Mouse (Mus musculus) E14TG2a.4 (cell line): ENCODE measurements around the gene Wrap53.

Experiments used
- CTCF ChIP-seq: conservative IDR thresholded peaks from 2 replicates; pipeline ENCODE4 v1.5.1; 2014; ENCODE audit warnings: low read length
- NANOG ChIP-seq: IDR thresholded peaks from 2 replicates; pipeline ENCODE4 v1.6.1; 2014; ENCODE audit warnings: borderline replicate concordance, low read length, mixed read lengths
- POU5F1 ChIP-seq: IDR thresholded peaks from 2 replicates; pipeline ENCODE4 v1.6.1; 2014; ENCODE audit warnings: low read length, borderline replicate concordance

- TF ChIP-seq CTCF: no peak
- no peak for TF ChIP-seq POU5F1
- TF ChIP-seq NANOG: no peak
Observed at GRCm38 (mm10) chr11:69616781-69617180, 36.7 kb upstream of the Wrap53 start.
